Mouse (Mus musculus) midbrain, embryonic 10.5 days (tissue): ENCODE data around the gene Syne1. TPM values are rescaled to one million over a fixed set of nuclear protein-coding genes. Genes with fewer than 3 reads are reported as not detected.

Experiments used
- DNase-seq: peaks from one replicate; pipeline ENCODE4 v3.0.0-alpha.2; 2017; ENCODE audit warnings: low spot score
- H3K27ac ChIP-seq: fragments of 300-500 bp; sonication (generic); replicated peaks from 2 replicates; pipeline ENCODE4 v1.5.1; 2016; ENCODE audit warnings: mild to moderate bottlenecking
- H3K27me3 ChIP-seq: fragments of 300-500 bp; sonication (generic); 2 replicates; pipeline ENCODE4 v1.6.1; 2016; ENCODE audit warnings: low read depth, mild to moderate bottlenecking; ENCODE audit not compliant: poor library complexity, severe bottlenecking
- H3K36me3 ChIP-seq: fragments of 300-500 bp; sonication (generic); 2 replicates; pipeline ENCODE4 v1.6.1; 2016; ENCODE audit warnings: mild to moderate bottlenecking, moderate library complexity
- H3K4me1 ChIP-seq: fragments of 300-500 bp; sonication (generic); 2 replicates; pipeline ENCODE4 v1.6.1; 2016
- H3K4me3 ChIP-seq: fragments of 300-500 bp; sonication (generic); 2 replicates; pipeline ENCODE4 v1.5.1; 2016; ENCODE audit warnings: mild to moderate bottlenecking, moderate library complexity
- H3K9me3 ChIP-seq: fragments of 300-500 bp; sonication (generic); replicated peaks from 2 replicates; pipeline ENCODE4 v1.6.1; 2016; ENCODE audit warnings: mild to moderate bottlenecking
- WGBS: fragments of 180-500 bp; shearing (Covaris S2); methylation state at CpG from one replicate; pipeline ENCODE4 v1.1.7; 2016; 5-methylcytosine and 5-hydroxymethylcytosine counted together
- polyA plus RNA-seq: library from polyadenylated mRNA; unstranded; fragments of >200 nt; fragmentation: Nextera tagmentation; extraction: Ambion mirVana; gene quantifications from 2 replicates; pipeline ENCODE4 v1.2.1, GENCODE M21; 2016

Gene Syne1
- polyA plus RNA-seq, 1 experiment from 2014 or later, result 1.6 TPM

DNA sequence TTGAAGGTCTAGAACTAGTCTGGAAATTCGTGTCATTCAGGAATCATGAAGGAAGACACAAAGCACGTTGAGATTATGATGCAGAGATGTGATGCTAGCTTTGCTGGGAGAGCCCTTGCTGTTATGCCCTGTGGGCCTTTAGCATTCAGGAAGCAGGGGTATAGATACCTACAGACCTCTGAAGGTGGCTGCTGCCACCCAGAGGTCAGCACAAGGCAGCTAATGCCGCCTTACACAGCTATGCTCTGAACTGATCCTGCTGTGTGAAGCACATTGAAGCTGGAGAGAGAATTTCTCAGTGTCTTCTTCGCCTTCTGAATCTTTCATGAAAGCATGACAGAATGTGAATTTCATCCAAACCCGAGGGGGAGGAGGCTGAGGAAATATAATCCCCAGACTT lies 3.7 kb upstream of the Syne1 start:
- WGBS, result 30% methylated on average over 5 of the region's 5 CpGs
- H3K27ac ChIP-seq, result no peak overlapping the region
- 0 out of 2 replicates have a peak, but pooled peaks cover 2% of the 10 kb centered on the region for H3K27me3 ChIP-seq
- no peaks in the 10 kb centered on the region for H3K9me3 ChIP-seq
- no peak overlapping the region for H3K4me3 ChIP-seq
- no peak for DNase-seq
- H3K36me3 ChIP-seq, result no peaks in the 10 kb centered on the region
- H3K4me1 ChIP-seq, result peaks cover 13% of the 10 kb centered on the region

DNA sequence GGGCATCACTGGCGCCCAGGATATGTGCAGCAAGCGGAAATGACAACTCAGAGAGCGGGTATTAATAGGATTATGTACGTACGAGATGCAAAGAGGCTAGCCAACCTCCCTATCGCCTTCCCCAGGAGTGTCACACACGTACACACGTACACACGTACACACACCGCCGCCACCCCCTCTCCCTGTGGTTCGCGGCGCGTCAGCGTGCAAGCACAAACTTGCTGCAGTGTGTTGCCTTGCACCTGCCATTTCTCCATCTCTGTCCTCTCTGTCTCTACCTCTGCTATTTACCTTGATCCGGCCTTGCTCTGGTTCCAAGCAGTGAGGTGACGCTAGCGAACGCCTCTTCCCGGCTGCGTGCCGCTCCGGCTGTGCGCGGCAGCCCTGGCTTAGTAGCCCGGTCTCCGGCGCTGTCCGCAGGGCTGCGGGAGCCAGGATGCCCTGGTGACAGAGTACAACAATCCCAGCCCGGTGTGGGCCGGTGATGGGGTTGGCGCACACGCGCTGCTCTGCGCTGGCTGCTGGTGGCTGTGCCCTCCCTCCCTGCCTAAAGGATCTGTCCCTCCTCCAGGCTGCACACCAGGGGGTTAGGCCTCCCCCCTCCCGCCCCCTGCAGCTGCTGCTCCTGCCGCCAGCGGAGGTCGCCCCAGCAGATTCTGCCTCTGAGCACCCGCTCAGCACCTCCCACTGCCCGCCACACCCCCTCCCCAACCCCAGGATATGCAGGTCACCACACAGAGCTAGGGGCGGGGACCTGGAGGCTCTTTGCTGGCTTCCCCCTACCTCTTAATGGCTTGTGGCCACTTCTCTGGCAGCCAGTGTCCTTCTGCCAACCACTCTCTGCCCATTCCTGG lies 887 bp downstream of the Syne1 start:
- Histone ChIP-seq H3K9me3 (no peaks in the 10 kb centered on the region), H3K4me3 (peak overlapping the region; percentile 71), H3K36me3 (no peaks in the 10 kb centered on the region), H3K27me3 (peaks cover 11% of the 10 kb centered on the region; the same call in 1 of the 2 replicates), H3K4me1 (peaks cover 16% of the 10 kb centered on the region), H3K27ac (peak overlapping the region; percentile 68)
- WGBS, result under 1% methylated on average over 44 of the region's 44 CpGs
- DNase-seq, result peak; percentile 61

DNA sequence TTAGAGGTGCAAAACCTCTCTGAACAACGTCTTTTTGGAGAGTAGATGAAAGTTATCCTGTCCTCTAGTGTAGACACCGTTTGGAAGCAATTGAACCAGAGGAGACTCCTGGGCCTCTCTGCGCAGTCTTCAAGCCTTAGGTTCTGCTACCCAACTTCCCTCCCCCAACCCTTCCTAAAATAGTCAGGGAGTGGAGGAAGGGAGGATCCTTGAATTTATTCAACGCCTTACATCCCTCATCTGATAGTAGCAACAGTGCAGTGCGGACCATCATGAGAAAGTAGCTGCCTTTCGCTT lies 1.5 kb downstream of the Syne1 start:
- Histone ChIP-seq H3K9me3 (no peaks in the 10 kb centered on the region), H3K27me3 (peaks cover 11% of the 10 kb centered on the region; the same call in 1 of the 2 replicates), H3K4me1 (peaks cover 16% of the 10 kb centered on the region), H3K27ac (no peak overlapping the region), H3K4me3 (peak overlapping the region; percentile 71), H3K36me3 (no peaks in the 10 kb centered on the region)
- DNase-seq, result no peak
- WGBS, result 7% methylated on average over 6 of the region's 6 CpGs

GRCm38 (mm10) chr10:5548651-5549050 lies 2.6 kb downstream of the Syne1 start:
- 81% methylated on average over 2 of the region's 2 CpGs for WGBS
- peaks cover 11% of the 10 kb centered on the region; the same call in 1 of the 2 replicates for H3K27me3 ChIP-seq
- no peak overlapping the region for H3K4me3 ChIP-seq
- DNase-seq, result no peak
- peaks cover 16% of the 10 kb centered on the region for H3K4me1 ChIP-seq
- no peaks in the 10 kb centered on the region for H3K36me3 ChIP-seq
- H3K27ac ChIP-seq, result no peak overlapping the region
- H3K9me3 ChIP-seq, result no peaks in the 10 kb centered on the region

GRCm38 (mm10) chr10:5547769-5548168 lies 3.5 kb downstream of the Syne1 start:
- WGBS, result 92% methylated on average over 9 of the region's 9 CpGs
- no peak overlapping the region for H3K27ac ChIP-seq
- no peak for DNase-seq
- no peaks in the 10 kb centered on the region for H3K36me3 ChIP-seq
- peaks cover 16% of the 10 kb centered on the region for H3K4me1 ChIP-seq
- no peak overlapping the region for H3K4me3 ChIP-seq
- H3K27me3 ChIP-seq, result peaks cover 11% of the 10 kb centered on the region; the same call in 1 of the 2 replicates
- H3K9me3 ChIP-seq, result no peaks in the 10 kb centered on the region

GRCm38 (mm10) chr10:5546428-5546827 lies 4.9 kb downstream of the Syne1 start:
- H3K27me3 ChIP-seq, result peaks cover 11% of the 10 kb centered on the region; the same call in 1 of the 2 replicates
- WGBS, result 93% methylated on average over 5 of the region's 5 CpGs
- no peaks in the 10 kb centered on the region for H3K9me3 ChIP-seq
- peaks cover 16% of the 10 kb centered on the region for H3K4me1 ChIP-seq
- no peak overlapping the region for H3K4me3 ChIP-seq
- no peak for DNase-seq
- H3K36me3 ChIP-seq, result no peaks in the 10 kb centered on the region
- no peak overlapping the region for H3K27ac ChIP-seq

DNA sequence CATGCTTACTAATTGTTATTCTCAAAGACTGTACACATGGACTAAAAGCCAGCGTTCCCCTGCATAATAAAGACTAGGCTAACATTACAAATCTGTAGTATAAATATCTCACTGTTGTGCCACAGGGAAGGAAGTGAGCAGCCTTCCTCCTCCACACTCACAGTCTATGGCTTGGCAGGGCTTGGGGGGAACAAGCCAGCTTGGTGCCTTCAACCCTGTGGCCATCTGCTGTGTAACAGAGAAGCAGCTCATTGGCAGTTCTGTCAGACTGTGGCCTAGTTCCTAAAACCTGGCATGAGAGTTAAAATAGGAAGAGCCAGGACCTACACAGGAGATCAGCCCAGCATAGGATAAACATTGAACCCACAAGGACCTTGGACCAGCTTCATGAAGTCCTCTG lies 23.0 kb downstream of the Syne1 start:
- H3K4me1 ChIP-seq, result no peaks in the 10 kb centered on the region
- H3K9me3 ChIP-seq, result no peaks in the 10 kb centered on the region
- no peak overlapping the region for H3K4me3 ChIP-seq
- no peaks in the 10 kb centered on the region for H3K36me3 ChIP-seq
- DNase-seq, result no peak
- no peaks in the 10 kb centered on the region for H3K27me3 ChIP-seq
- H3K27ac ChIP-seq, result no peak overlapping the region
- WGBS, result 93% methylated on average over 1 of the region's 1 CpGs

DNA sequence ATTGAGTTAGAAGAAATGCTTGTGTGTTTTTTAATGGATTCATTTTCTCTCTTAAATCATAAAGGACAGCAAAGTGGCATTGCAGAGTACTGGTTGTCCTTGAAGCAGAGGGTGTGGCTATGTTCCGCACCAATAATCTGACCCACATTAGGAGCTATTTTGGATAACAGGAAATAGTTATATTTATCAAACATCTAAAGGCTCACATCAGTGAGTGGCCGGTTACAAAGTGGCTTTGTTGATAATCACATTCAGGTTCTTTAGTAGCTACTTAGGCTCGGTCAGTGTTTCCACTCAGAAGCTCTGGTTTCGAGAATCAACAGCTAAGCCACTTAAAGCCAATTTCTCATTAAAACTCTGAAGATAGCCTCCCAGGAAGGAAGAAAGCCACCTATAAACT lies 23.6 kb downstream of the Syne1 start:
- Histone ChIP-seq H3K4me3 (no peak overlapping the region), H3K4me1 (no peaks in the 10 kb centered on the region), H3K9me3 (no peaks in the 10 kb centered on the region), H3K27ac (no peak overlapping the region), H3K36me3 (no peaks in the 10 kb centered on the region), H3K27me3 (no peaks in the 10 kb centered on the region)
- 83% methylated on average over 4 of the region's 4 CpGs for WGBS
- DNase-seq, result no peak

- 87% methylated on average over 4 of the region's 4 CpGs for WGBS
- no peaks in the 10 kb centered on the region for H3K36me3 ChIP-seq
- no peak overlapping the region for H3K27ac ChIP-seq
- H3K27me3 ChIP-seq, result no peaks in the 10 kb centered on the region
- H3K9me3 ChIP-seq, result no peaks in the 10 kb centered on the region
- no peak for DNase-seq
- H3K4me1 ChIP-seq, result no peaks in the 10 kb centered on the region
- no peak overlapping the region for H3K4me3 ChIP-seq
Observed at GRCm38 (mm10) chr10:5522904-5523303, 28.4 kb downstream of the Syne1 start.

DNA sequence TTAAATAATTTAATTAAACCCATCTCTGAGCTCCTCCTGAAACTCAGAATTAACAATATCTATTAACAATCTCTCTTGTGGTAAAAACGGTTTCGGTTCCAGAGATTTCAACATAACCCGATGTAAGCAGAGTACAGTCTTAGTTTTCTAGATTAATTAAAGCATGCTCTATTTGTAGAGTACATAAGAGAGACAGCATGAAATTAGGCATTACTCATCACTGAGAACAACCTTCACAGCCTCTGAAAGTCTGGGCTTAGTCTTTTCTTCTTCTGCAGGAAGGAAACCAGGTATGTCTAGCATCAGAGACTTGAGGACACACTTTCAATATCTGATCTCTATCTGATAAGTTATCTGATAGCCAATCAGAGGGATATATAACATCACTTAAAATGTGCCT lies 29.0 kb downstream of the Syne1 start:
- 96% methylated on average over 3 of the region's 3 CpGs for WGBS
- H3K27ac ChIP-seq, result no peak overlapping the region
- no peaks in the 10 kb centered on the region for H3K36me3 ChIP-seq
- no peak overlapping the region for H3K4me3 ChIP-seq
- DNase-seq, result no peak
- no peaks in the 10 kb centered on the region for H3K4me1 ChIP-seq
- H3K9me3 ChIP-seq, result no peaks in the 10 kb centered on the region
- H3K27me3 ChIP-seq, result no peaks in the 10 kb centered on the region

GRCm38 (mm10) chr10:5520695-5521094 lies 30.6 kb downstream of the Syne1 start:
- 0 out of 2 replicates have a peak, but pooled peaks cover under 1% of the 10 kb centered on the region for H3K4me1 ChIP-seq
- no peak overlapping the region for H3K27ac ChIP-seq
- DNase-seq, result no peak
- no peaks in the 10 kb centered on the region for H3K36me3 ChIP-seq
- no peak overlapping the region for H3K4me3 ChIP-seq
- H3K27me3 ChIP-seq, result no peaks in the 10 kb centered on the region
- H3K9me3 ChIP-seq, result no peaks in the 10 kb centered on the region
- 94% methylated on average over 1 of the region's 1 CpGs for WGBS

DNA sequence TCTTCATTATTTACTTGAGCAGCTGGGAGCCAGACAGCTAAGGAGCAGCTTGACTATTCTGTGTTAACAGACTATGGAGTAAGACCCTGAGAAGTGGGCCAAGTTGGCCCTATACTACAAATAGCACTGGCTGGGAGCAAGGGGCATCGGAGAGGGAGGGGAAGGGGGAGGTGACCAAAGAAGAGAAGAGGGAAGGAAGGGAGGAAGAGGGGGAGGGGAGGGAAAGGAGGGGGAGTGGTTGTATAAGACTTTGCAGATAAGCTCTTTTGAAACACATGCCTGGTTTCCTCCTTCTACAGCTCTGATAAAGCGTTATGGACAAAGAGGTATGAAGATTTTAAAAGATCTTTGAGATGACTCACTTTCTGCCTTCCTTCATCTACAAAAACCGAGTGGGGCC lies 36.0 kb downstream of the Syne1 start:
- no peak for DNase-seq
- Histone ChIP-seq H3K9me3 (no peaks in the 10 kb centered on the region), H3K4me1 (peaks cover 6% of the 10 kb centered on the region; the same call in 1 of the 2 replicates), H3K27ac (no peak overlapping the region), H3K27me3 (no peaks in the 10 kb centered on the region), H3K36me3 (no peaks in the 10 kb centered on the region), H3K4me3 (no peak overlapping the region)
- WGBS, result 3% methylated on average over 3 of the region's 3 CpGs

DNA sequence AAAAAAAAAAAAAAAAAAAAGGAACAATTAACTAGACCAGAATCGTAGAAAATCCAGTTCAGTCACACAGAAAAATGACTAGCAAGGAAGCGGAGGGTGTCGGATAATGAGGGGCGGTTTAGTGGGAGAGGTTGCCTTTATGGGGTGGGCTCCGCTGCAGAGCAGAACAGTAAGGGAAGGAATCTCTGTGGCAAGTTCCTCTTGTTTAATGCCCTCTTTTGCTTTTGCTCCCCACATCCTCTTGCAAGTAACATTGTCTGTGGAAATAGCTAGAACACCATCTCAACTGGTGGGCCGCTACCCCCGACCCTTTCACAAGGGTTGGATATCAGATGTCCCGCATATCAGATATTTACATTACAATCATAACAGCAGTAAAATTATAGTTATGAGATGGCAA lies 37.1 kb downstream of the Syne1 start:
- WGBS, result 93% methylated on average over 8 of the region's 8 CpGs

More for the DNA sequence above, 37.1 kb downstream of the Syne1 start:
- Histone ChIP-seq H3K36me3 (no peaks in the 10 kb centered on the region), H3K4me1 (peaks cover 6% of the 10 kb centered on the region; the same call in 1 of the 2 replicates), H3K4me3 (no peak overlapping the region), H3K9me3 (no peaks in the 10 kb centered on the region), H3K27ac (no peak overlapping the region), H3K27me3 (no peaks in the 10 kb centered on the region)
- DNase-seq, result no peak
